Mouse (Mus musculus) myocyte (in vitro differentiated cells): ENCODE results near the gene Gm9857. TPM values are rescaled to one million over a fixed set of nuclear protein-coding genes. Genes with fewer than 3 reads are reported as not detected.

ENCODE experiments used
- H3K27me3 ChIP-seq: one replicate; pipeline ENCODE4 v1.6.1; 2011; ENCODE audit not compliant: control insufficient read depth, insufficient read depth, insufficient read length
- H3K36me3 ChIP-seq: one replicate; pipeline ENCODE4 v1.6.1; 2011; ENCODE audit not compliant: control insufficient read depth, insufficient read depth
- H3K4me2 ChIP-seq: one replicate; pipeline ENCODE4 v1.6.1; 2011; ENCODE audit warnings: low read depth, control low read depth
- H3K4me3 ChIP-seq: one replicate; pipeline ENCODE4 v1.5.1; 2011; ENCODE audit warnings: mild to moderate bottlenecking, control low read depth, moderate library complexity
- H3K79me2 ChIP-seq: one replicate; pipeline ENCODE4 v1.6.1; 2011; ENCODE audit not compliant: control insufficient read depth, insufficient read depth
- H3ac ChIP-seq: one replicate; pipeline ENCODE4 v1.6.1; 2011; ENCODE audit not compliant: control insufficient read depth, insufficient read length
- CEBPB ChIP-seq: IDR thresholded peaks from 2 replicates; pipeline ENCODE4 v1.6.1; 2011; ENCODE audit warnings: mild to moderate bottlenecking, moderate library complexity; ENCODE audit not compliant: poor library complexity, insufficient read depth, severe bottlenecking
- E2F4 ChIP-seq: IDR thresholded peaks from one replicate; pipeline ENCODE4 v1.6.1; 2011; ENCODE audit warnings: mild to moderate bottlenecking, control low read depth, moderate library complexity; ENCODE audit not compliant: insufficient read depth
- MAX ChIP-seq: IDR thresholded peaks from one replicate; pipeline ENCODE4 v1.6.1; 2011; ENCODE audit warnings: low read depth, mild to moderate bottlenecking, control low read depth
- MYOD1 ChIP-seq, 3 experiments: IDR thresholded peaks; one replicate each; pipeline ENCODE4 v1.6.1; 2011; ENCODE audit warnings: control low read depth in 2 of 3, low read depth in 2 of 3, mild to moderate bottlenecking in 2 of 3, moderate library complexity in 1 of 3; ENCODE audit not compliant: insufficient read length in 2 of 3, control insufficient read depth in 1 of 3
- MYOG ChIP-seq, 3 experiments: IDR thresholded peaks; one replicate each; pipeline ENCODE4 v1.6.1; 2011; ENCODE audit warnings: control low read depth in 2 of 3, low read depth in 2 of 3, mild to moderate bottlenecking in 2 of 3; ENCODE audit not compliant: insufficient read length in 2 of 3, control insufficient read depth in 1 of 3, insufficient read depth in 1 of 3
- POLR2A ChIP-seq: IDR thresholded peaks from one replicate; pipeline ENCODE4 v1.6.1; 2011; ENCODE audit warnings: low read depth, mild to moderate bottlenecking, control low read depth, moderate library complexity; ENCODE audit not compliant: insufficient read length
- POLR2AphosphoS2 ChIP-seq: IDR thresholded peaks from one replicate; pipeline ENCODE4 v1.6.1; 2011; ENCODE audit warnings: low read depth, control low read depth; ENCODE audit not compliant: insufficient read length
- REST ChIP-seq: IDR thresholded peaks from one replicate; pipeline ENCODE4 v1.6.1; 2011; ENCODE audit warnings: mild to moderate bottlenecking, control low read depth, moderate library complexity; ENCODE audit not compliant: insufficient read depth, insufficient read length
- SRF ChIP-seq: IDR thresholded peaks from one replicate; pipeline ENCODE4 v1.6.1; 2011; ENCODE audit warnings: low read depth; ENCODE audit not compliant: control insufficient read depth, insufficient read length
- TCF12 ChIP-seq: IDR thresholded peaks from one replicate; pipeline ENCODE4 v1.6.1; 2011; ENCODE audit warnings: mild to moderate bottlenecking, control low read depth; ENCODE audit not compliant: poor library complexity, insufficient read depth, severe bottlenecking
- TCF3 ChIP-seq: IDR thresholded peaks from one replicate; pipeline ENCODE4 v1.6.1; 2011; ENCODE audit warnings: low read depth, control low read depth; ENCODE audit not compliant: insufficient read length
- USF1 ChIP-seq: IDR thresholded peaks from one replicate; pipeline ENCODE4 v1.6.1; 2011; ENCODE audit warnings: low read depth, mild to moderate bottlenecking, control low read depth, moderate library complexity
- polyA plus RNA-seq: library from polyadenylated mRNA; unstranded; fragments of >200 nt; fragmentation: generic; extraction: Trizol; gene quantifications from one replicate; pipeline ENCODE4 v1.2.1, GENCODE M21; 2012; ENCODE audit warnings: missing spikeins

Gm9857 gene
- not detected for polyA plus RNA-seq

GRCm38 (mm10) chr3:108940001-108940633 lies at the start of gene Gm9857:
TSS of gene Gm9857 (minus strand) at chr3:108940445.
- no peaks in the 10 kb centered on the region for H3K79me2 ChIP-seq
- TF ChIP-seq POLR2A (no peak), MYOD1 (IDR thresholded peaks at IDR 0.05; ENCODE audit: control insufficient read depth in 1 of 3, insufficient read length in 2 of 3, low read depth in 2 of 3) (no peak), SRF (no peak), MAX (no peak), MYOG (IDR thresholded peaks at IDR 0.05; ENCODE audit: control insufficient read depth in 1 of 3, insufficient read depth in 1 of 3, insufficient read length in 2 of 3, low read depth in 2 of 3) (no peak), USF1 (no peak)

DNA sequence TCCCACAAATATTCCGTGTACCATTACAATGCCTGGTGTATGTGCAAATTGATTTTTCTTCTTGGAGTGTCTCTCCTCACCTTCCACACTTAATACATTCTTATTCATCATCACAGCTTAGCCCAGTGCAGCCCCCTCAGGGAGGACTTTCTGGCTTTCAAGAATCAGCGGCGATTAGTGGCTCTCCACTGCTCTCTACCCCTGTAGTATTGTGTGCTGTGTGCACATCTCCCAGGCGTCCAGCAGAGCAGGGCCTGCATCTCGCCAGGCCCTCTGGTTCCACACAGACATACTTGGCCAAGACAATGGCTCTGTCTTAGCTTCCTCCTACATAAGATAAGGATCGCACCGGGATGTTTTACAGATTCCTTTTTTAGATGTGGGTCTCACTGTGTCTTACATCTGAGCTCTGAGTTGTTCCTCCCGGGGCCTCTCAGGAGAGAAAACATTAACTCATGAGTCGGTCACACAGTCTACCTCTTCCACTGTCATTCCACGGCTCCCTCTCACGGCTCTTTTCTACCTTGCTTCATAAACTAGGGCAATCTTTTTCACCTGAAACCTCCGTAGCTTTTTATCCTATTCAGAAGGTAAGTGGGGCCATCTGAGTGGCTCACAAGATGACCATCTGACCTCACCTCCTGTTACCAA lies 46.9 kb upstream of the Gm9857 start:
- Histone ChIP-seq H3K36me3 (no peaks in the 10 kb centered on the region), H3ac (no peak overlapping the region)

More at GRCm38 (mm10) chr3:108940001-108940633, at the start of gene Gm9857:
- Histone ChIP-seq H3K27me3 (no peaks in the 10 kb centered on the region), H3K36me3 (no peaks in the 10 kb centered on the region), H3K4me2 (no peak within 1 kb of the TSS), H3K4me3 (no peak within 1 kb of the TSS), H3ac (no peak within 1 kb of the TSS)

DNA sequence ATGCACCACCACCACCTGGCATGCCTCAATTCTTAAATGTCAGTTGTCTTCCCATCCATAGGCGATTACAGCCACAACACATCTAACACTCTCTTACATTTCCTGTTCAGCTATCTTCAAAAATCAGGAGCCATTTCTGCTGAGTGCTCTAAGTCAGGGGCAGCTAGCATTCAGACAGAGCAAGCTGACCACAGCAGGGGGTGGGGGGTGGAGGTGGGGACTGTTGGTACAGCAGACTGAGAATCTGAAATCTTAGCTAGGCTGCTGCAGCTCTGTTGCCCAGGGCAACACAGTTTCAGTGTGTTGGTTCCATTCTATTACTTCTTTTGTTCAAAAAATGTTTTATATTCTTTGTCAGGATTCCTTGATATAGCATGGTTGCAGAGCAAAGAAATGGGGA lies 46.3 kb upstream of the Gm9857 start:
- Histone ChIP-seq H3K4me2 (no peak overlapping the region), H3K27me3 (no peaks in the 10 kb centered on the region), H3K36me3 (no peaks in the 10 kb centered on the region), H3K79me2 (no peaks in the 10 kb centered on the region), H3K4me3 (no peak overlapping the region), H3ac (no peak overlapping the region)
- no peak for TF ChIP-seq CEBPB
- no peak for TF ChIP-seq MYOG (IDR thresholded peaks at IDR 0.05; ENCODE audit: control insufficient read depth in 1 of 3, insufficient read depth in 1 of 3, insufficient read length in 2 of 3, low read depth in 2 of 3)
- TF ChIP-seq USF1, result no peak
- no peak for TF ChIP-seq SRF
- no peak for TF ChIP-seq E2F4
- no peak for TF ChIP-seq POLR2A
- TF ChIP-seq TCF12, result no peak
- no peak for TF ChIP-seq MYOD1 (IDR thresholded peaks at IDR 0.05; ENCODE audit: control insufficient read depth in 1 of 3, insufficient read length in 2 of 3, low read depth in 2 of 3)
- TF ChIP-seq MAX, result no peak
- no peak for TF ChIP-seq TCF3

More for the DNA sequence above, 46.9 kb upstream of the Gm9857 start:
- Histone ChIP-seq H3K4me3 (no peak overlapping the region), H3K79me2 (no peaks in the 10 kb centered on the region), H3K4me2 (no peak overlapping the region), H3K27me3 (no peaks in the 10 kb centered on the region)
- TF ChIP-seq USF1, result no peak
- no peak for TF ChIP-seq REST
- TF ChIP-seq TCF3, result no peak
- TF ChIP-seq POLR2A, result no peak
- no peak for TF ChIP-seq MYOG (IDR thresholded peaks at IDR 0.05; ENCODE audit: control insufficient read depth in 1 of 3, insufficient read depth in 1 of 3, insufficient read length in 2 of 3, low read depth in 2 of 3)
- no peak for TF ChIP-seq E2F4
- TF ChIP-seq CEBPB, result no peak
- no peak for TF ChIP-seq MAX
- TF ChIP-seq POLR2AphosphoS2, result no peak
- TF ChIP-seq SRF, result no peak
- TF ChIP-seq MYOD1 (IDR thresholded peaks at IDR 0.05; ENCODE audit: control insufficient read depth in 1 of 3, insufficient read length in 2 of 3, low read depth in 2 of 3), result no peak
- no peak for TF ChIP-seq TCF12

DNA sequence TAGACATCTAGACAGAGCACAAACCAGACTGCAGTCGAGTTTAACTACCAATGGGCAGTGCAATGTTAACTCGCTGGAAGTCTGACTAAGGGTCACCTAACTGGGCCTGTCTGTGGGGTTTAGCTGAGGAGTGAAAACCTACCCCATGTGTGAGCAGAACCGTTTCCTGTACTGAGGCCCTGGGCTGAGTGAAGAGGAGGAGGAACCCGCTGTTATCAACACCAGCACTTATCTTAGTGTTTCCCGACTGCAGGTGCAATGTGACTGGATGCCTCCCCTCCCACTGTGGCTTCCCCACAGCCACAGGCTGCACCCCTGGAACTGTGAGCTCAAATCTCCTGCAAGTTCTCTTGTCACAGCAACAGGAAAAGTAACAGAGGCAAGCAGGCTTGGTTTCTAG lies 43.7 kb upstream of the Gm9857 start:
- Histone ChIP-seq H3K4me3 (no peak overlapping the region), H3ac (no peak overlapping the region), H3K36me3 (peaks cover 7% of the 10 kb centered on the region), H3K27me3 (no peaks in the 10 kb centered on the region), H3K4me2 (no peak overlapping the region), H3K79me2 (no peaks in the 10 kb centered on the region)
- TF ChIP-seq CEBPB (no peak), MAX (no peak), USF1 (no peak)

DNA sequence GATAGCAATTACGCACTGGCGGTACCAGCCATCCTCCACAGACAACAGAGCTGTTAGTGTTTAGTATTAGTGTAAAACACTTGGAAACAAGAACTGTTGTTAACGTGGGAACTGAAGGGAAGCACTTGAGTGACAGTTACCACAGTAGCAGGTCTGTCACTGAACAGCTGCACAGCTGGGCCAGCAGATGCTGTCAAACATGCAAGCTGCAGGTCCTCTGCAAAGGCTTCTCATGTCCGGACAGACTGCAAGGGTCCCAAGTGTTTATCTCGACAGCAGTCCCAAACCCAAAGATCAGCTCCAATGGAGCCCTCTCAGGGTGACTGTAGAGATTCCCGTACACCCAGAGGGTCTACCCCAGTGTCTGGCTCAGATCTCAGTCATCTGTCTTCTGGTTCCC lies 41.7 kb upstream of the Gm9857 start:
- Histone ChIP-seq H3K27me3 (no peaks in the 10 kb centered on the region), H3K4me3 (no peak overlapping the region), H3K4me2 (no peak overlapping the region), H3K79me2 (no peaks in the 10 kb centered on the region), H3K36me3 (peaks cover 7% of the 10 kb centered on the region), H3ac (no peak overlapping the region)
- TF ChIP-seq TCF12 (no peak), USF1 (no peak), SRF (no peak), MAX (no peak), REST (no peak), POLR2A (no peak), MYOD1 (IDR thresholded peaks at IDR 0.05; ENCODE audit: control insufficient read depth in 1 of 3, insufficient read length in 2 of 3, low read depth in 2 of 3) (no peak), POLR2AphosphoS2 (no peak), CEBPB (no peak), TCF3 (no peak), MYOG (IDR thresholded peaks at IDR 0.05; ENCODE audit: control insufficient read depth in 1 of 3, insufficient read depth in 1 of 3, insufficient read length in 2 of 3, low read depth in 2 of 3) (no peak)
